10 mouse cellular contexts compared by ENCODE assay signal in genomic region chr4:53117610-53118009, GRCm38 (mm10). TPM values are rescaled to one million over a fixed set of nuclear protein-coding genes. Genes with fewer than 3 reads are reported as not detected.
DNase-seq lines count a peak whose midpoint lies in the region; ATAC-seq and TF ChIP-seq lines count a peak whose summit lies in the region.
"Had no signal": no experiment of that assay in that cellular context is flagged by ENCODE, and none has a peak within 500 bp of the region (broad histone marks: within the 10 kb centered on the region; RNA-seq: fewer than 3 reads in every experiment).

No protein-coding gene starts in this region.

- H3K4me1 ChIP-seq in kidney, embryonic 15.5 days: peaks cover 25% of the 10 kb centered on the region
- H3K4me1 ChIP-seq in E14TG2a.4 (replicated peaks; ENCODE audit: low read depth, low read length): peaks cover 22% of the 10 kb centered on the region

- peak; percentile 43 for DNase-seq in adrenal gland, postnatal 14 days
- no peak for DNase-seq in adrenal gland, adult 8-10 months
- no peak for DNase-seq in kidney, adult 18-20 months
- peak; percentile 8 for DNase-seq in embryo, embryonic 9.5 days (ENCODE audit: extremely low spot score)
- no peak for DNase-seq in yolk sac, embryonic 10.5 days (ENCODE audit: low spot score)
- no peak for DNase-seq in frontal cortex, adult 2 months (ENCODE audit: extremely low spot score in 1 of 2, low spot score in 1 of 2)

- H3K27me3 ChIP-seq in kidney, embryonic 15.5 days: no peaks in the 10 kb centered on the region
- H3K27me3 ChIP-seq in E14TG2a.4 (ENCODE audit: insufficient read depth, low read length): no peaks in the 10 kb centered on the region
- H3K27me3 ChIP-seq: heart, embryonic 15.5 days; neural tube, embryonic 13.5 days had no signal

- no peak for ATAC-seq in kidney, embryonic 15.5 days (replicated peaks; ENCODE audit: low FRiP score)

- H3K4me2 ChIP-seq in kidney, embryonic 15.5 days: no peak overlapping the region
- H3K4me2 ChIP-seq: heart, embryonic 15.5 days; neural tube, embryonic 13.5 days had no signal

- H3K9me3 ChIP-seq in kidney, embryonic 15.5 days (replicated peaks): no peaks in the 10 kb centered on the region
- no peaks in the 10 kb centered on the region for H3K9me3 ChIP-seq in E14TG2a.4 (ENCODE audit: low read length)
- H3K9me3 ChIP-seq: heart, embryonic 15.5 days; neural tube, embryonic 13.5 days had no signal

- no peaks in the 10 kb centered on the region for H3K36me3 ChIP-seq in kidney, embryonic 15.5 days
- peaks cover 15% of the 10 kb centered on the region for H3K36me3 ChIP-seq in E14TG2a.4 (ENCODE audit: insufficient read depth, low read length)
- H3K36me3 ChIP-seq: heart, embryonic 15.5 days had no signal

- no peak overlapping the region for H3K4me3 ChIP-seq in kidney, embryonic 15.5 days (replicated peaks)
- no peak overlapping the region for H3K4me3 ChIP-seq in E14TG2a.4 (replicated peaks; ENCODE audit: low read length)
- H3K4me3 ChIP-seq: heart, embryonic 15.5 days; neural tube, embryonic 13.5 days had no signal

- peak; percentile 36 for TF ChIP-seq CTCF in E14TG2a.4 (conservative IDR thresholded peaks at IDR 0.05; ENCODE audit: low read length)

- no peak overlapping the region for H3K9ac ChIP-seq in kidney, embryonic 15.5 days
- H3K9ac ChIP-seq: heart, embryonic 15.5 days; neural tube, embryonic 13.5 days had no signal

- H3K27ac ChIP-seq in kidney, embryonic 15.5 days: 0 out of 2 replicates have a peak overlapping the region, but pooled peaks have one; percentile 7
- H3K27ac ChIP-seq: heart, embryonic 15.5 days; neural tube, embryonic 13.5 days had no signal

RNA-seq across cellular contexts. Expression of gene Abca1, which starts 42.1 kb away (rescaled TPM):
- 164 and 209 TPM in 2 replicates for total RNA-seq in adrenal gland, postnatal 14 days (2021)
- total RNA-seq in adrenal gland, adult 8-10 months (2022): 100 to 1,000 TPM; 145 to 233 (median 191) TPM
- polyA plus RNA-seq in kidney, embryonic 15.5 days (2015; fragmentation: Nextera tagmentation; extraction: Ambion mirVana): 3.8 and 4.4 TPM in 2 replicates
- polyA plus RNA-seq in frontal cortex, adult 2 months (2012; rRNA removed): 14.6 and 17.3 TPM in 2 replicates

Comparison
In these comparisons a context has a peak if more than half of its experiments do, and no peak if none do; other contexts are left out.
1. DNase-seq: peak in adrenal gland, postnatal 14 days (single experiment) and embryo, embryonic 9.5 days (single experiment); none in adrenal gland, adult 8-10 months (single experiment), kidney, adult 18-20 months (single experiment), yolk sac, embryonic 10.5 days (single experiment) and frontal cortex, adult 2 months (0 of 2).